Mouse (Mus musculus): Measurements from ENCODE around the gene Ptprr.

Ptprr gene

GRCm38 (mm10) chr10:116017845-116018479 lies at the start of gene Ptprr:
Gene Ptprr (plus strand): TSS chr10:116018213.
- DNase-seq (ENCODE audit: low read depth), result no peak

GRCm38 (mm10) chr10:115976345-115976744 lies 41.7 kb upstream of the Ptprr start:
- DNase-seq (ENCODE audit: low read depth), result no peak

- DNase-seq (ENCODE audit: low read depth), result no peak
Observed at GRCm38 (mm10) chr10:115978992-115979391, 39.0 kb upstream of the Ptprr start.

GRCm38 (mm10) chr10:115980018-115980417 lies 38.0 kb upstream of the Ptprr start:
- DNase-seq (ENCODE audit: low read depth), result no peak

GRCm38 (mm10) chr10:115984308-115984707 lies 33.7 kb upstream of the Ptprr start:
- no peak for DNase-seq (ENCODE audit: low read depth)

GRCm38 (mm10) chr10:116001838-116002237 lies 16.2 kb upstream of the Ptprr start:
- DNase-seq (ENCODE audit: low read depth), result no peak

GRCm38 (mm10) chr10:116006675-116007074 lies 11.3 kb upstream of the Ptprr start:
- DNase-seq (ENCODE audit: low read depth), result no peak

- DNase-seq (ENCODE audit: low read depth), result no peak
Observed at GRCm38 (mm10) chr10:116018480-116018891, 473 bp downstream of the Ptprr start.

GRCm38 (mm10) chr10:116019086-116019860 lies 1.3 kb downstream of the Ptprr start:
- DNase-seq (ENCODE audit: low read depth), result no peak

GRCm38 (mm10) chr10:116021081-116021480 lies 3.1 kb downstream of the Ptprr start:
- DNase-seq (ENCODE audit: low read depth), result no peak

GRCm38 (mm10) chr10:116038150-116038549 lies 20.1 kb downstream of the Ptprr start:
- no peak for DNase-seq (ENCODE audit: low read depth)

GRCm38 (mm10) chr10:116075954-116076353 lies 57.9 kb downstream of the Ptprr start:
- no peak for DNase-seq (ENCODE audit: low read depth)

- DNase-seq (ENCODE audit: low read depth), result no peak
Observed at GRCm38 (mm10) chr10:116078636-116079035, 60.6 kb downstream of the Ptprr start.

- no peak for DNase-seq (ENCODE audit: low read depth)
Observed at GRCm38 (mm10) chr10:116079396-116079795, 61.4 kb downstream of the Ptprr start.

- no peak for DNase-seq (ENCODE audit: low read depth)
Observed at GRCm38 (mm10) chr10:116080841-116081240, 62.8 kb downstream of the Ptprr start.

- no peak for DNase-seq (ENCODE audit: low read depth)
Observed at GRCm38 (mm10) chr10:116083965-116084364, 66.0 kb downstream of the Ptprr start.

- no peak for DNase-seq (ENCODE audit: low read depth)
Observed at GRCm38 (mm10) chr10:116096466-116096865, 78.5 kb downstream of the Ptprr start.

GRCm38 (mm10) chr10:116098470-116098869 lies 80.5 kb downstream of the Ptprr start:
- no peak for DNase-seq (ENCODE audit: low read depth)

GRCm38 (mm10) chr10:116108176-116108575 lies 90.2 kb downstream of the Ptprr start:
- no peak for DNase-seq (ENCODE audit: low read depth)

- DNase-seq (ENCODE audit: low read depth), result no peak
Observed at GRCm38 (mm10) chr10:116108730-116109129, 90.7 kb downstream of the Ptprr start.

- DNase-seq (ENCODE audit: low read depth), result no peak
Observed at GRCm38 (mm10) chr10:116112868-116113267, 94.9 kb downstream of the Ptprr start.

GRCm38 (mm10) chr10:116113867-116114474 lies 96.0 kb downstream of the Ptprr start, which contains the start of gene 4933416C03Rik:
Gene 4933416C03Rik (minus strand): TSS chr10:116113917.
- no peak for DNase-seq (ENCODE audit: low read depth)
